Mouse (Mus musculus): ENCODE results near the gene Zdhhc14.

DNA sequence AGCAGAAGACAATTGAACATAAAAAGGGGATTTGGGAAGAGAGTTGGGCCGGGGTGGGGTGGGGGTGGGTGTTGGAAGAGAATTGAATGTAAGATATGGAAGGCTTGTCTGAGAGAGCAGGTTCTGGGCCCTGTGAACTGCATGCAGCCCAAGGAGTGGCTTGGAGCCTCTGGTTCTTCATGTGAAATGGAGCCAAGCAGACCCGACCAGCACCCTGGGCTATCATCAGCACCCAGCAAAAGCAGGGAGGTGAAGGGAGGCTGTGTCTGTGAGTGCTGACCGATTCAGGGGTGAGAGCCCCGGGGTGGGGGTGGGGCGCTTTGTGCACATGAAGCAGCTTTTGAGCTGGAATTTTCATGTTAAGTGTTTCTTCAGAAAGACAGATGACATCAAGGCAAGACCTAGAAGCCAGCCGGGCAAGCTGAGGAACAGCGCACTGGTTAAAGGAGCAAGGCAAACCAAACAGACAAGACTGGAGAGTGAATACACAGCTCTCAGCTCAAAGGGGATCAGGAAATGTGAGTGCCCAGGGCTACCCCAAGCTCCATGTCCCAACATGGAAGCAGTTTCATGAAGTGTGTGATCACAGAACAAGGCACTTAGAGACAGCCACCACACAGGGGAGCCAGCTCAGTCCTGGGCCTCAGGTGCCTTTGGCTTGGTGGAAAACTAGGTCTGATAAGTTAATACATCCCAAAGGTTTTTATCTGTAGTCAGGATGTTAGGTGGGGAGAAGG, 308.6 kb downstream of the Zdhhc14 start:
- TF ChIP-seq CTCF (IDR thresholded peaks at IDR 0.05; ENCODE audit: extremely low read depth, insufficient read length, insufficient replicate concordance, low read depth, low read length) (no peak), POLR2A (IDR thresholded peaks at IDR 0.05; ENCODE audit: low read depth, low read length) (no peak)

All from small intestine, adult 2 months (tissue).